Mouse (Mus musculus): ENCODE measurements around the gene Luc7l2. TPM values are rescaled to one million over a fixed set of nuclear protein-coding genes. Genes with fewer than 3 reads are reported as not detected.

The Luc7l2 gene
- polyA plus RNA-seq, 1 experiment from 2014 or later, result 48.7 TPM

- peaks cover 19% of the 10 kb centered on the region for H3K4me1 ChIP-seq (replicated peaks; ENCODE audit: control insufficient read depth, insufficient read depth, low read length)
- H3K9me3 ChIP-seq (ENCODE audit: control insufficient read depth, low read length), result no peaks in the 10 kb centered on the region
- H3K9ac ChIP-seq (replicated peaks; ENCODE audit: low read depth, low read length), result no peak overlapping the region
- H3K36me3 ChIP-seq (ENCODE audit: control insufficient read depth, insufficient read depth), result no peaks in the 10 kb centered on the region
- WGBS, result 79% methylated on average over 11 of the region's 11 CpGs
- H3K4me2 ChIP-seq (ENCODE audit: low read length), result no peak overlapping the region
- H3K27ac ChIP-seq (ENCODE audit: low read length), result no peak overlapping the region
- no peak for ATAC-seq
- H3K4me3 ChIP-seq (replicated peaks; ENCODE audit: low read length), result no peak overlapping the region
- peaks cover 20% of the 10 kb centered on the region for H3K27me3 ChIP-seq (replicated peaks; ENCODE audit: control insufficient read depth, insufficient read depth, low read length)
Observed at GRCm38 (mm10) chr6:38640401-38640800, 89.3 kb downstream of the Luc7l2 start.

DNA sequence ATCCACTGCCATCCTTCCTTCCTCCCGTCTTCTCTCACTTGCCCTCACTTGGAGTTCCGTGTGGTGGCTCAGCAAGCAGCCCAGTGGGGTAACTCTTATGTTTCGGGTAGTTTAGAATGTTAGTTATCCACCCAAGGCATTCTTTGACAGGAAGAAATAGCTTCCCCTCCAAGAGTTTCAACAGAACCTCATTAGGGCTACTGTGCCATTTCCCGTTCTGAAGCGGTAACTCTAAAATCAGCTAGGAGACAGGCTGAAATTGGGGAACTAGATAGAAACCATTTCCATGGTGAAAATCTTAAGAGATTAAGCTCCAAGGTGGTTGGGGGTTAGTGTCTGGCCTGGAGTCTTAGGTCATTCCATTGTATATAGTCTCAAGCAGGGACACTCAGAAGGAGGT, 90.1 kb downstream of the Luc7l2 start:
- H3K27me3 ChIP-seq (replicated peaks; ENCODE audit: control insufficient read depth, insufficient read depth, low read length), result peaks cover 16% of the 10 kb centered on the region
- WGBS, result 72% methylated on average over 5 of the region's 5 CpGs

GRCm38 (mm10) chr6:38641645-38642044, 90.5 kb downstream of the Luc7l2 start:
- WGBS, result 54% methylated on average over 5 of the region's 5 CpGs
- H3K36me3 ChIP-seq (ENCODE audit: control insufficient read depth, insufficient read depth), result no peaks in the 10 kb centered on the region
- H3K4me1 ChIP-seq (replicated peaks; ENCODE audit: control insufficient read depth, insufficient read depth, low read length), result peaks cover 8% of the 10 kb centered on the region
- H3K4me2 ChIP-seq (ENCODE audit: low read length), result no peak overlapping the region
- no peak overlapping the region for H3K9ac ChIP-seq (replicated peaks; ENCODE audit: low read depth, low read length)
- no peaks in the 10 kb centered on the region for H3K9me3 ChIP-seq (ENCODE audit: control insufficient read depth, low read length)
- H3K27ac ChIP-seq (ENCODE audit: low read length), result no peak overlapping the region
- peaks cover 15% of the 10 kb centered on the region for H3K27me3 ChIP-seq (replicated peaks; ENCODE audit: control insufficient read depth, insufficient read depth, low read length)
- H3K4me3 ChIP-seq (replicated peaks; ENCODE audit: low read length), result no peak overlapping the region
- ATAC-seq, result no peak

More for the DNA sequence above, 90.1 kb downstream of the Luc7l2 start:
- H3K4me3 ChIP-seq (replicated peaks; ENCODE audit: low read length), result no peak overlapping the region
- no peak overlapping the region for H3K4me2 ChIP-seq (ENCODE audit: low read length)
- H3K27ac ChIP-seq (ENCODE audit: low read length), result no peak overlapping the region
- H3K36me3 ChIP-seq (ENCODE audit: control insufficient read depth, insufficient read depth), result no peaks in the 10 kb centered on the region
- H3K4me1 ChIP-seq (replicated peaks; ENCODE audit: control insufficient read depth, insufficient read depth, low read length), result peaks cover 11% of the 10 kb centered on the region
- H3K9ac ChIP-seq (replicated peaks; ENCODE audit: low read depth, low read length), result no peak overlapping the region
- no peak for ATAC-seq
- no peaks in the 10 kb centered on the region for H3K9me3 ChIP-seq (ENCODE audit: control insufficient read depth, low read length)

GRCm38 (mm10) chr6:38642593-38642992, 91.5 kb downstream of the Luc7l2 start:
- Histone ChIP-seq H3K4me1 (replicated peaks; ENCODE audit: control insufficient read depth, insufficient read depth, low read length) (no peaks in the 10 kb centered on the region), H3K27me3 (replicated peaks; ENCODE audit: control insufficient read depth, insufficient read depth, low read length) (peaks cover 7% of the 10 kb centered on the region), H3K4me2 (ENCODE audit: low read length) (no peak overlapping the region), H3K4me3 (replicated peaks; ENCODE audit: low read length) (no peak overlapping the region), H3K9me3 (ENCODE audit: control insufficient read depth, low read length) (no peaks in the 10 kb centered on the region), H3K27ac (ENCODE audit: low read length) (no peak overlapping the region), H3K36me3 (ENCODE audit: control insufficient read depth, insufficient read depth) (no peaks in the 10 kb centered on the region), H3K9ac (replicated peaks; ENCODE audit: low read depth, low read length) (no peak overlapping the region)
- no peak for ATAC-seq
- WGBS, result 80% methylated on average over 5 of the region's 5 CpGs

DNA sequence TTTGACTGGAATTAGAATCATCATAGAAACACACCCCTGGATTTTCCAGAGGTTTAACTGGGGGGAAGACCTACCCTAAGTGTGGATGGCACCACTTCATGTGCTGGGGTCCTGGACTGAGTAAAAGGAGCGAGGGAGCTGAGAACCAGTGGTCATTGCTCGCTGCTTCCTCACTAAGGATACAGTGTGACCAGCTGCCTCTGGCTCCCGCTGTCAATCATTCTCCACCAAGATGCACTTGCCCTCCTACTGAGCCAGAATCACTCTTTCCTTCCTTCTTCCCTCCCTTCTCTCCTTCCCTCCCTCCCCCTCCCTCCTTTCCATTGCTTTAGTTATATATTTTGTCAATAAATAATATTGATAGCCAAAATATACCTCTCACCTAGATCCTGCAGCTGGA, 91.9 kb downstream of the Luc7l2 start:
- no peaks in the 10 kb centered on the region for H3K9me3 ChIP-seq (ENCODE audit: control insufficient read depth, low read length)
- H3K27me3 ChIP-seq (replicated peaks; ENCODE audit: control insufficient read depth, insufficient read depth, low read length), result peaks cover 6% of the 10 kb centered on the region
- no peak overlapping the region for H3K9ac ChIP-seq (replicated peaks; ENCODE audit: low read depth, low read length)
- H3K36me3 ChIP-seq (ENCODE audit: control insufficient read depth, insufficient read depth), result no peaks in the 10 kb centered on the region
- H3K27ac ChIP-seq (ENCODE audit: low read length), result no peak overlapping the region
- ATAC-seq, result no peak
- H3K4me2 ChIP-seq (ENCODE audit: low read length), result no peak overlapping the region
- no peaks in the 10 kb centered on the region for H3K4me1 ChIP-seq (replicated peaks; ENCODE audit: control insufficient read depth, insufficient read depth, low read length)
- no peak overlapping the region for H3K4me3 ChIP-seq (replicated peaks; ENCODE audit: low read length)
- WGBS, result 83% methylated on average over 3 of the region's 3 CpGs

DNA sequence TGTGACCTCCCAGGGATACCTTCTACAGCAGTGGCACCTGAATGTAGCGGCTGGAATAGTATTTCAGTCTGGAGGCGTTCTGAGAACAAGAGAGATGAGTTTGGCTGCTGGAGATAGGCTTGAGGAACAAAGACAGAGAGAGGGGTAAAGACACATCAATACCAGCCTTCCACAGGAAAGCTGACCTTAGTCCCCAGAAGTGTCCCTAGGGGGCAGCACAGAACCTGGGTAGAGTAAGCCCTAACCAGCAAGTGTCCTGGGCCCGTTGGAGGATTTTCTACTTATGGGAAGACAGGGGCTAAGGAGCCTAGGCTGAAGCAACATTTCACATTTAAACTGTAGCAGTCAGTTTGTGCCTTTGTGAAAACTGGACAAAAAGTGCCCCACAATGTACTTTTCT, 98.4 kb downstream of the Luc7l2 start:
- Histone ChIP-seq H3K27me3 (replicated peaks; ENCODE audit: control insufficient read depth, insufficient read depth, low read length) (no peaks in the 10 kb centered on the region), H3K36me3 (ENCODE audit: control insufficient read depth, insufficient read depth) (no peaks in the 10 kb centered on the region), H3K4me2 (ENCODE audit: low read length) (no peak overlapping the region), H3K9me3 (ENCODE audit: control insufficient read depth, low read length) (no peaks in the 10 kb centered on the region), H3K4me1 (replicated peaks; ENCODE audit: control insufficient read depth, insufficient read depth, low read length) (no peaks in the 10 kb centered on the region), H3K27ac (ENCODE audit: low read length) (no peak overlapping the region), H3K9ac (replicated peaks; ENCODE audit: low read depth, low read length) (no peak overlapping the region), H3K4me3 (replicated peaks; ENCODE audit: low read length) (no peak overlapping the region)
- 83% methylated on average over 3 of the region's 3 CpGs for WGBS
- ATAC-seq, result no peak

- Histone ChIP-seq H3K4me2 (ENCODE audit: low read length) (no peak overlapping the region), H3K9ac (replicated peaks; ENCODE audit: low read depth, low read length) (no peak overlapping the region), H3K4me3 (replicated peaks; ENCODE audit: low read length) (no peak overlapping the region), H3K27ac (ENCODE audit: low read length) (no peak overlapping the region), H3K9me3 (ENCODE audit: control insufficient read depth, low read length) (no peaks in the 10 kb centered on the region), H3K4me1 (replicated peaks; ENCODE audit: control insufficient read depth, insufficient read depth, low read length) (no peaks in the 10 kb centered on the region), H3K36me3 (ENCODE audit: control insufficient read depth, insufficient read depth) (no peaks in the 10 kb centered on the region), H3K27me3 (replicated peaks; ENCODE audit: control insufficient read depth, insufficient read depth, low read length) (no peaks in the 10 kb centered on the region)
- peak; percentile 80 for ATAC-seq
- 40% methylated on average over 14 of the region's 14 CpGs for WGBS
Observed at GRCm38 (mm10) chr6:38650263-38650937, 99.3 kb downstream of the Luc7l2 start.

Small RNA genes within 50 kb of the gene (microRNA-seq; reads per million reads assigned to microRNA genes)
- gene Mir7670, result not detected

Other genes starting within 250 kb of the Luc7l2 start
- gene Zc3hav1, start 196.7 kb upstream of the Luc7l2 start, polyA plus RNA-seq (2015; fragmentation: Nextera tagmentation; extraction: Ambion mirVana), result 0.73 and 1.1 TPM in 2 replicates
- 7.8 and 8.3 TPM in 2 replicates for gene Ttc26, start 169.9 kb upstream of the Luc7l2 start, polyA plus RNA-seq (2015; fragmentation: Nextera tagmentation; extraction: Ambion mirVana)
- gene Ubn2, start 117.4 kb upstream of the Luc7l2 start, polyA plus RNA-seq (2015; fragmentation: Nextera tagmentation; extraction: Ambion mirVana), result 12.5 and 20.7 TPM in 2 replicates
- 130 and 134 TPM in 2 replicates for gene Fmc1, start 17.8 kb upstream of the Luc7l2 start, polyA plus RNA-seq (2015; fragmentation: Nextera tagmentation; extraction: Ambion mirVana)
- gene Klrg2, start 85.9 kb downstream of the Luc7l2 start, polyA plus RNA-seq (2015; fragmentation: Nextera tagmentation; extraction: Ambion mirVana), result 0.14 TPM in 1 of 2 replicates, not detected in the other
- gene Clec2l, start 111.7 kb downstream of the Luc7l2 start, polyA plus RNA-seq (2015; fragmentation: Nextera tagmentation; extraction: Ambion mirVana), result 7.8 and 10.9 TPM in 2 replicates